Mouse (Mus musculus) CD4-positive, CD25-positive, alpha-beta regulatory T cell, adult 4 months (primary cell): ENCODE measurements around the gene Sspo. TPM values are rescaled to one million over a fixed set of nuclear protein-coding genes. Genes with fewer than 3 reads are reported as not detected.

Source experiments
- ATAC-seq: one replicate; pipeline ENCODE4 v1.8.0; 2017
- polyA plus RNA-seq, 2 experiments: library from polyadenylated mRNA; unstranded; fragments of 100-300 nt; shearing (Covaris generic); gene quantifications; one replicate each; pipeline ENCODE4 v1.2.1; 2017

Sspo gene
- polyA plus RNA-seq, 2 experiments from 2014 or later: 0.20 to 0.73 TPM

DNA sequence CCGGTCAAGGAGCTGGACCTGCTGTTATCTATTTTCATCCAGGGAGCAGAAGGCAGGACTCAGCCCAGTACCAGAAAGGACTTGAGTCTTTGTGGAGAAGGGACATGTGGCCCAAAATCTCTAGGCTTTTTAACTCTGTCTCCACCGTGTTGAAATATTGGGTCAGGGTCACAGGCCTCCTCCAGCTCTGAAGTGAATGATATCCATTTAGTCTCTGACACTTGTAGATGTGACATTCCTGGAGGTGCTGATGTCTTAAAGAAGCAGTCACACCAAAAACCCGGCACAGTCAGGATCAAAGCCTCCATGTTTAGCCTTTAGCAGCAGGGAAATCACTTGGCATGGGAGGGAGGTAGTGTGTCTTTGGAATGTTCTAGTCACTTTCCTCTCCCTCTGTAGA is 92.7 kb downstream of the Sspo start:
- no peak for ATAC-seq

DNA sequence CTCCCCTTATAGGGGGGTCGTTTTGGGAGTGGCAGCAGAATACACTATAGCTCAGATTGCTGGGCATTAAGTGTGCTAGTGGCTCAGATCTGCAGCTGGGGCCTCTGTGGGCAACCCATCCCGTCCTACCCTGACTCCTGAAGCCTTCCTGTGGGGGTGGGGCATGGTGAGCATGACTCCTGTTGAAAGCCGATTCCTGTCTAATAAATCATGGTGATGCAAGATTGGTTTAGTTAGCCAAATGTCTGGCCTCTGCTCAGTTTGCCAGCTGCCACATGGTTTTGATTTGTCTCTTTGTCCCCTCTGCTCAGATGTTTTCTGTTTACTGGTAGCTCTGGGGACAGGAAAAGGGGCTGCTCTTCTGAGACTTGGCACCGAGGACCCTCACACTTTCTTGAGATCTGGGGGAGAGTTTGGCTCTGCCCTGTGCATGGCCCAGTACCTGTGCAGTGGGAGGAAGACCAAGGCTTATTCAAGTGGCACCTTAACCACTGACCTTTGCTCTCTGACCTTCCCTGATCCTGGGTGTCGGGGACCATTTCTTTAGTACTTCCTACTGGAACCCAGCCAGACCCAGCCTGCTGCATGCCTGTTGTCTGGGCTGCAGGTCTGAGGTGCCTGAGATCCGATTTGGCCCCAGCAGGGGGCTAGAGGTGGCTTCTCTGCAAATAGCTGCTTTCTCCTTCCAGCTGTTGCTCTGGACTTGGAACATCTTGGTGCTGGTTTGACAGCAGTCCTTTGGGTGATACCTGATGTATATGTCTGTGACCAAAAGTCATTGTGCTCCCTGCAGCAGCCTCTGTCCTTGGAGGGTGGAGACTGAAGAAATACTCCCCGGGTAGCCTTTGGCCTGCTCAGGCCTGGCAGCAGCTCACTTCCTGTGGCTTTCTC is 93.8 kb downstream of the Sspo start:
- ATAC-seq: no peak

- no peak for ATAC-seq
Measured at GRCm38 (mm10) chr6:48542631-48543030, 94.6 kb downstream of the Sspo start.

GRCm38 (mm10) chr6:48545251-48545650 is 97.2 kb downstream of the Sspo start:
- no peak for ATAC-seq

DNA sequence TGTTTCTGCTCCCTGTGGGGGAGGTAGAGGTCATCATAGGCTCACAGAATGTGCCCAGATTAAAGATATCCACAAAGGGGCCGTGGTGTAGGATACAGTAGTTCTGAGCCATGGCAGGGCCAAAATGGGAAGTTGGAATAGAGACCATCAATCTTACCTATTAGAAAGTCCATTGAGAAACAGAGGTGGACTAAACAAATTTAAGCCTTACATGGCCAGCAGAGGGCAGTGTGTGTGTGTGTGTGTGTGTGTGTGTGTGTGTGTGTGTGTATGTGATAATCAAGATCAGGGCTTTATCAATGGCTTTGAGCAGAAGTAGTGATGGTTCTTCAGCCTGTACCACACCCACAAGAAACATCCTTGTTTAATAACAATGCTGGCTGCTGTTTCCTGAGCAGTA is 98.2 kb downstream of the Sspo start:
- peak; percentile 45 for ATAC-seq

DNA sequence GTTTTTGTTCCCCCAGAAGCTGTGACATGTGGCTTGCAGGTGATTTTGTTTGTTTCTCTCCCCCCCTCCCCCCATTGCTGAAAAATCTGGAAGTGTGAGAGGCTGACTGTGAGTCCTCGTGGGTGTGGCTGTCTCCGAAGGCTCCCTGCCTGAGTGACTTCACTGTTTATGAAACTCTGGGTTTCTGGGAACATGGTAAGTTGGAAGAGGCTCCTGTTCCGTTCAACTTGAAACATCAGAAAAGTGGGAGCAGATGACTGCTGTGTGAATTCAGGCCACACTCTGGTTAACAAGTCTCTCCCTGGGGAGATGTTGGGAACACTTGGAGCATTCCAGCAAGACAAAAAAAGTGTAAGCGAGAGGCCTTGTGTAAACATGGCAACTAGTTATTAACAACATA is 98.8 kb downstream of the Sspo start:
- no peak for ATAC-seq

DNA sequence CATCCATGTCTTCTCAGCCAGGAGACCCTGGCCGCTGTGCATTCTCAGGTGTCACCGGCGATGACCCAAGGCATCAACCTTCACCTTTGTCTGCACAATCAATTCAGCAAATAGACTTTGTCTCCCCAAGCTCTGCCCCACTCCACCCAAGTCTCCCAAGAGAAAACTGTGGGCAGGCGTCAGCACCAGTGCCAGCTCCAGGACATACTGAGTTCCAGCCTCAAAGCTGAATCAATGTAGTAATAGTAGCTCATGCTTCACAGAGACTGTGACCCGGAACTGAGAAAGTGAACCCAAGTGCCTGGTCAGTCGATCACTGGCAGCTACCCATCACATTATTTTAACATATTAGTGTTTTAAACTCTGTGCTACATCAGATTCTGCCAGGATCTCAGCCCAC is 100.3 kb downstream of the Sspo start:
- ATAC-seq: no peak

Other genes with a start within 250 kb of the Sspo start
- 10 to 100 TPM; 11.9 to 22.8 TPM for gene Krba1, start 52.6 kb upstream of the Sspo start, polyA plus RNA-seq
- gene Zfp467, start 2.4 kb upstream of the Sspo start, polyA plus RNA-seq: 10 to 100 TPM; 11.4 to 12.6 TPM
- not detected for gene Atp6v0e2, start 89.4 kb downstream of the Sspo start, polyA plus RNA-seq
- 10 to 100 TPM; 33.3 to 54.7 TPM for gene Lrrc61, start 106.6 kb downstream of the Sspo start, polyA plus RNA-seq
- gene Rarres2, start 124.6 kb downstream of the Sspo start, polyA plus RNA-seq: under 1 TPM in 1 of 2 experiments, not detected in 1; 0.55 TPM
- gene Gm45021, start 141.4 kb downstream of the Sspo start, polyA plus RNA-seq: not detected
- 1 to 10 TPM in 1 of 2 experiments, under 1 TPM in 1; 1.00 to 1.9 TPM for gene Repin1, start 145.7 kb downstream of the Sspo start, polyA plus RNA-seq
- not detected for gene Gm44965, start 145.7 kb downstream of the Sspo start, polyA plus RNA-seq
- gene Zfp775, start 153.8 kb downstream of the Sspo start, polyA plus RNA-seq: 10 to 100 TPM in 1 of 2 experiments, 1 to 10 TPM in 1; 5.8 to 10.0 TPM
- gene AI854703, start 178.5 kb downstream of the Sspo start, polyA plus RNA-seq: 1 to 10 TPM; 2.7 to 5.2 TPM
- 100 to 1,000 TPM; 149 to 213 TPM for gene Gimap8, start 199.0 kb downstream of the Sspo start, polyA plus RNA-seq
- 100 to 1,000 TPM; 302 to 342 TPM for gene Gimap9, start 227.9 kb downstream of the Sspo start, polyA plus RNA-seq
- gene Gimap4, start 236.3 kb downstream of the Sspo start, polyA plus RNA-seq: 1,000 to 10,000 TPM; 1,771 to 1,850 TPM